Mouse (Mus musculus) CD8-positive naive resting alpha-beta T cell, adult 2 months (primary cell): ENCODE measurements around the gene Srgap3.
A peak's percentile ranks its signal among the peaks of the same experiment; 100 is the strongest.

Experiments
- DNase-seq, 2 experiments: peaks; one replicate each; pipeline ENCODE4 v3.0.0; 2022; ENCODE audit warnings: low read depth in 2 of 2, low spot score in 2 of 2

The Srgap3 gene

GRCm38 (mm10) chr6:112946895-112947436 lies at the start of gene Srgap3:
TSS of gene Srgap3 (minus strand) at chr6:112947266.
- peak; percentile 3 to 21 for DNase-seq

DNA sequence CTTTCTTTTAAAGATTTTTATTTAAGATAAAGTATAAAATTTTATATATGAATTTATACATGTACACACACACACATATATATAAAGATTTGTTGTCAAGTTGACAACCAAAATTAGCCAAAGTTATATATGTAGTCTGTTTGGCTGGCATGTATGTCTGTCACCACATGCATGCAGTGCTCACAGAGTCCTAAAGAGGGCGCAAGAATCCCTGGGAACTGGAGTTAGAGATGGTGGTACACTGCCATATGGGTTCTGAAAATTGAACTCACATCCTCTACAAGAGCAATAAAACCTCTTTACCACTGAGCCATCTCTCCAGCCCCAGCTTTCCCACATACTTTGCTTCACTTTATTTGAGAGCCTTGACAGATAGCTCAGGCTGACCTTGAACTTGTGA lies 48.6 kb upstream of the Srgap3 start:
- DNase-seq, result no peak

GRCm38 (mm10) chr6:112990119-112990518 lies 43.1 kb upstream of the Srgap3 start:
- DNase-seq, result no peak

DNA sequence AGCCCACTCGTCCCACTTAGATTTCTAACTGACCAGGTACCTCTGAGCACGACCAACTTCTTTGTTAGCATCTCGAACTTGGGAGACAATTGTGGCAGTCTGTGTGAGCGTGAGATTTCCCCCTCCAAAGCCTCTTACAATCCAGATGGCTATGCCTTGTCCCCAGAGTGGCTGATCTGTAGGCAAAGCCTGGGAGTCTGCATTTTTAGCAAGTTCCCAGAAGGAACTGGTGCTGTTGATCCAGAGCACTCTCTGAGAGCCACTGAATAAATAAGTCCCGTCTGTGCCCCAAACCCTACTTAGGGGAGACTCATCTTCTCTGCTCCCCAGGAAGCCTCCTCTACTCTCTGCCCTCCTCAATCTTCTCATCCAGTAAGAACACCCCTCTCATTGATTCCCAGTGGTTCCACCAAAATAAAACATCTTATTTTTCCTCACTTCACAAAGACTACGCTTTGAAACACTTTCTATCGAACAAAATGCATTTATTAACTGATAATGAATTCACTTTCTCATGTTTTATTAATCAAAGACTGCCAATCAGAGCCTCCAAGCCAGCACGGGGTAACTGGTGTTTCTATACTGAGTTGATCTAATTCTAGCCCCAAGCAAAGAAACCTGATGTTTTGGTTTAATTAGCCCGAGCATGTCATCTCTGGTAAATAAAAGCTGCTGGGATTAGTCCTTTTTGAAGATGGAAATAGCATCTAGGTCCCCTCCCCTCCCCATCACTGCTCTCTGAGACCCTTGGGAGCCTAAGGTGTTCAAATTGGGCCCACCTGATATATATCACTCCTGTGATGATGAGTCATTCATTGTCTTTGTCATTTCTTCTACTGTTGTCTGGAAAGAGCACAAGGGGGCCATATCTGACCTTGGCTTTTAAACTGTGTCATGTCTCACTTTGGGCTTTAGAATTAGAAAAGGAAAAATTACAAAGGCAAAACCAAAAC lies 38.6 kb upstream of the Srgap3 start:
- no peak for DNase-seq

- DNase-seq, result no peak
These were observed 35.2 kb upstream of the Srgap3 start for GRCm38 (mm10) chr6:112982241-112982640.

DNA sequence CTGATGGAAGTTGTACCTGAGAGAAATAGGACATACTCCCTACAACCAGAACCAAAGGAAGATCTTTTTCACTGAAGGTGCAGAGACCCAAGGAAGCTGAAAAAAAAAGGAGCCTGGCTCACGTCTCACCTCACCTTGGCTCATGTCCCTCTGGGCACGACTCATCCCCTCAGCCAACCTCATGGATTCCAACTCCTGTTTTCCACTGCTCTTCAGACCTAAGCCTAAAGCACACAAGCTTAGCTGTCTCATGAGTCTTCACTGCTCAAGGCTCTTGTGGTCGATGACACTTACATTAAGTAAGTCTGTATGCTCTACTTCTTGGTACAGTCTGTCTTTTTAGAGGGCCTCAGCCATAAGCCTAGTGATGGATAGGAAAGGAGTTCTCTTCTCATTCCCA lies 31.9 kb upstream of the Srgap3 start:
- no peak for DNase-seq

- no peak for DNase-seq
These were observed 30.2 kb upstream of the Srgap3 start for GRCm38 (mm10) chr6:112977246-112977645.

GRCm38 (mm10) chr6:112976541-112976940 lies 29.5 kb upstream of the Srgap3 start:
- DNase-seq, result no peak

DNA sequence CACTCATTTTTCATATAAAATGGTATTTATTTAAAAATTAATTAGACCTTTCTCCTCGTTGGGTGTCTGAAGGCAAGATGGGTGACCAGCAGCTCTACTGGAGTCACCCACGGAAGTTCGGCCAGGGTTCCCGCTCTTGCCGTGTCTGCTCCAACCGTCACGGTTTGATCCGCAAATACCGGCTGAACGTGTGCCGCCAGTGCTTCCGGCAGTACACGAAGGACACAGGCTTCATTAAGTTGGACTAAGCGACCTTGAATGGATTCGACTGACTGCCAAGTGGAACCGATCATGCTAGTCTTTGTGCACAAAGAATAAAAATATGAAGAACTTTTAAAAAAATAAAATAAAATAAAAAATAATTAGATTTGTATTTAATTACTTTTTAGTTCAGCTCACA lies 29.1 kb upstream of the Srgap3 start:
- DNase-seq, result no peak

- no peak for DNase-seq
These were observed 27.0 kb upstream of the Srgap3 start for GRCm38 (mm10) chr6:112973786-112974720.

GRCm38 (mm10) chr6:112972858-112973631 lies 26.0 kb upstream of the Srgap3 start:
- no peak for DNase-seq

GRCm38 (mm10) chr6:112972127-112972526 lies 25.1 kb upstream of the Srgap3 start:
- no peak for DNase-seq

GRCm38 (mm10) chr6:112971116-112971768 lies 24.2 kb upstream of the Srgap3 start:
- no peak for DNase-seq

GRCm38 (mm10) chr6:112967359-112967758 lies 20.3 kb upstream of the Srgap3 start:
- DNase-seq, result no peak

DNA sequence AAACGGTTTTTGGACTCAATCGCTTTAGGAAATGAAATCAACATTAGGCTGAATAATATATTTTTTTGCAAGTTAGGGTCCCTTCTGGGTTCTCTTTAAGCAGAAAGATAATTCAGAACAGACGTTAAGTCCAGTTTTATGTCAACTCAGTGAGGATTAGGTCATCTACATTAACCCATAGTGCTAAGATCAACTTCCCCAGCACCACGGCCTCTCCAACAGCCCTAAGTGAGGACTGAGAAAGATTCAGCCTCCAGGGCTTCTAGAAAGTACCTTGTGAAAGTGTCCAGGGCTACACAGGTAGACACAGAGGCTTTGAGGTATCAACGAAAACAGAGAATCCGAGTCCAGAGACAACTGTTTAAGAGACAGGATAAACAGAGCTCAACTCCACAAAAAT lies 11.3 kb upstream of the Srgap3 start:
- no peak for DNase-seq

- DNase-seq, result no peak
These were observed 10.7 kb upstream of the Srgap3 start for GRCm38 (mm10) chr6:112957583-112958280.

GRCm38 (mm10) chr6:112955773-112956172 lies 8.7 kb upstream of the Srgap3 start:
- DNase-seq, result no peak

GRCm38 (mm10) chr6:112953905-112954304 lies 6.8 kb upstream of the Srgap3 start:
- DNase-seq, result no peak

DNA sequence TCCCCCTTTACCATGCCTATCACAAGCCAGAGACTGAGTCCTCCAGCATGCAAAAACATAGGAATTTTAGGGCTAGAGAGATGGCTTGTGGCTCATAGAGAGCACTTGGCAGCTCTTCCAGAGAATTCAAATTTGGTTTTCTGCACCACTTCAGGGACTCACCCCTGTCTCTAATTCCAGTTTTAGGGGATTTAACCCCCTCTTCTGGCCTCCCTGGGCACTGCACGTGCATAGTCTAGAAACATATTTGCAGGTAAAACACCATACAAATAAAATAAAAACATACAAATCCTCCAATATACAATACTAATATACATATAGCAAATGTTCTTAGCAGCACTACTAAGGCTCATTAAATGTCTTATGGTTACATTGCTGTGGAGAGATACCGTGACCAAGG lies 4.2 kb upstream of the Srgap3 start:
- peak in 1 of 2 experiments; percentile 5 for DNase-seq
